Mouse (Mus musculus) heart, embryonic 12.5 days (tissue): ENCODE data around the gene Rraga. TPM values are rescaled to one million over a fixed set of nuclear protein-coding genes. Genes with fewer than 3 reads are reported as not detected.
"Not testable (repeated sequence)": the region's sequence is repeated elsewhere in the genome, so short reads cannot be mapped to it uniquely, and the experiment has no call there.

Experiments used
- ATAC-seq: fragments of 200-750 bp; cut with Nextera tagmentation; 2 replicates; pipeline ENCODE4 v1.8.0; 2017; ENCODE audit warnings: moderate TSS enrichment, moderate library complexity; ENCODE audit not compliant: insufficient number of reproducible peaks, low FRiP score
- H3K27ac ChIP-seq: fragments of 300-500 bp; sonication (generic); 2 replicates; pipeline ENCODE4 v1.5.1; 2016; ENCODE audit warnings: mild to moderate bottlenecking, moderate library complexity; ENCODE audit not compliant: poor library complexity, severe bottlenecking
- H3K27me3 ChIP-seq: fragments of 300-500 bp; sonication (generic); replicated peaks from 2 replicates; pipeline ENCODE4 v1.6.1; 2016; ENCODE audit warnings: mild to moderate bottlenecking, moderate library complexity
- H3K36me3 ChIP-seq: fragments of 300-500 bp; sonication (generic); 2 replicates; pipeline ENCODE4 v1.6.1; 2016; ENCODE audit warnings: mild to moderate bottlenecking, moderate library complexity
- H3K4me1 ChIP-seq: fragments of 300-500 bp; sonication (generic); replicated peaks from 2 replicates; pipeline ENCODE4 v1.6.1; 2016; ENCODE audit warnings: mild to moderate bottlenecking
- H3K4me2 ChIP-seq: fragments of 300-500 bp; sonication (generic); 2 replicates; pipeline ENCODE4 v1.6.1; 2016; ENCODE audit warnings: mild to moderate bottlenecking, moderate library complexity
- H3K4me3 ChIP-seq: fragments of 300-500 bp; sonication (generic); 2 replicates; pipeline ENCODE4 v1.5.1; 2016; ENCODE audit warnings: mild to moderate bottlenecking
- H3K9ac ChIP-seq: fragments of 300-500 bp; sonication (generic); 2 replicates; pipeline ENCODE4 v1.6.1; 2016; ENCODE audit warnings: mild to moderate bottlenecking, moderate library complexity
- H3K9me3 ChIP-seq: fragments of 300-500 bp; sonication (generic); replicated peaks from 2 replicates; pipeline ENCODE4 v1.6.1; 2016; ENCODE audit warnings: mild to moderate bottlenecking, moderate library complexity
- WGBS: fragments of 180-500 bp; shearing (Covaris S2); methylation state at CpG from one replicate; pipeline ENCODE4 v1.1.7; 2016; 5-methylcytosine and 5-hydroxymethylcytosine counted together
- polyA plus RNA-seq: library from polyadenylated mRNA; unstranded; fragments of >200 nt; fragmentation: Nextera tagmentation; extraction: Ambion mirVana; gene quantifications from 2 replicates; pipeline ENCODE4 v1.2.1, GENCODE M21; 2016

Gene Rraga
- polyA plus RNA-seq, 1 experiment from 2014 or later, result 56.6 TPM

- H3K9me3 ChIP-seq, result no peaks in the 10 kb centered on the region
- peaks cover 46% of the 10 kb centered on the region for H3K36me3 ChIP-seq
- no peak overlapping the region for H3K27ac ChIP-seq
- no peaks in the 10 kb centered on the region for H3K4me1 ChIP-seq
- no peak overlapping the region for H3K4me2 ChIP-seq
- WGBS, result 89% methylated on average over 2 of the region's 2 CpGs
- no peaks in the 10 kb centered on the region for H3K27me3 ChIP-seq
- H3K4me3 ChIP-seq, result no peak overlapping the region
- no peak overlapping the region for H3K9ac ChIP-seq
- ATAC-seq, result no peak
These were observed 15.8 kb downstream of the Rraga start for GRCm38 (mm10) chr4:86591304-86591703.

DNA sequence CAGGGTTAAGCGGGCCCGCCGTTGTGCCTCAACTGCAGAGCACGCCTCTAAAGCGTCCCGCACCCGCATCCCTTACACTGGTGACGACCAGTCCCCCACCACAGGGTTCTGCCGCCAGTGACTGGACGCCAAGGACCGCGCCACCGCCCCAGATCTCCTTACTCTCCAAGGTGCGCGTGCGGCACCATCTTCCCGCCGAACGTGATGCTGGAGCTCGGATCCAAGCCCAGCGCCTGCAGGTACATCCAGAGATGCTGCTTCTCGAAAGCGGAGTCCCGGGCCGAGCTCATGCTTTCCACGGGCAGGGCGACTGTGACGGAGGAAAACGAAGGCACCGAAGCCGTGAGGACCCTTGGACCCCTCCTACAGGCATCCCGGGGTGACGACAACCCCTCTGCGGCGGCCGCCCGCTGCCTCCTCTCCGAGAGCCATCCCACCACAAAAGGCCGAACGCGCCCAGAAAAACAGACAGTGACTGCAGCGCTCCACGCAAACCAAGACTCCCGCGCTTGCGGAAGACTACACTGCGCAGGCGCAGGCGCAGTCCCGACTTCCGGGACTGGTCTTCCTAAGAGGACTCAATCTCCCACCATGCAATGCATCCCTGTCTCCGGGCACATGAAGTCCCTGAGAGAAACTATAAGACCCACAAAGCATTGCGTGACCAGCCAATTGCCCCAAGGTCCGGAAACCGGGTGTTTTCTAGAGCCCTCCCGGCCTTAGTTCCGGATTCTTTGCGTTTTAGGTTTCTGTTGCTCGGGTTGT is 36.2 kb downstream of the Rraga start, which contains the start of gene Haus6:
Haus6 (minus strand) TSS at position 532 of the 765 bp plus-strand sequence.
- Histone ChIP-seq H3K27me3 (no peaks in the 10 kb centered on the region), H3K4me1 (peaks cover 7% of the 10 kb centered on the region), H3K27ac (peak within 1 kb of the TSS; percentile 39), H3K4me2 (peak within 1 kb of the TSS; percentile 78), H3K9me3 (no peaks in the 10 kb centered on the region), H3K4me3 (peak within 1 kb of the TSS; percentile 96), H3K9ac (peak within 1 kb of the TSS; percentile 79), H3K36me3 (peaks cover 4% of the 10 kb centered on the region)
- under 1% methylated on average over 59 of the region's 59 CpGs for WGBS
- ATAC-seq, result peak; percentile 100

GRCm38 (mm10) chr4:86612289-86612620 is 36.8 kb downstream of the Rraga start:
- WGBS, result 31% methylated on average over 8 of the region's 8 CpGs
- H3K36me3 ChIP-seq, result peaks cover under 1% of the 10 kb centered on the region
- no peaks in the 10 kb centered on the region for H3K9me3 ChIP-seq
- H3K4me1 ChIP-seq, result peaks cover 7% of the 10 kb centered on the region
- peak; percentile 20; the same call in 1 of the 2 replicates for ATAC-seq
- H3K4me2 ChIP-seq, result peak overlapping the region; percentile 78
- peak overlapping the region; percentile 39; the same call in 1 of the 2 replicates for H3K27ac ChIP-seq
- peak overlapping the region; percentile 96 for H3K4me3 ChIP-seq
- H3K27me3 ChIP-seq, result no peaks in the 10 kb centered on the region
- H3K9ac ChIP-seq, result peak overlapping the region; percentile 79

DNA sequence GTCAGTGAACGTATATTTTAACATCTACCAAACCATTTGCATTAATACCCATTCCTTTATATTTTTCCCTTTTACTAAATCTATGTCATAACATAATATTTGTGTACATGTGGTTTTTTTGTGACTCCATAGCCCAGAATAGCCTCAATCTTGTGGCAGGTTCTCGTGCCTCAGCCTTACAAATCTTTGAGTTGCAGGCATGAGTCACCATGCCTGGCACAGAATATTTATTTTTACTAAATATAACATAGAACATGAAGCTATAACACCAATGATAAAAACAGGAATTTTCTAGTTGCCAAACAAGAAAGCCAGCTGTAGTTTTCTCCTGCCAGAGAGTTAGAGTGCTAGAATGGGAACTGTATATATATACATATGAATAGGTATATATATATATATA is 45.0 kb downstream of the Rraga start:
- no peak overlapping the region for H3K9ac ChIP-seq
- H3K4me2 ChIP-seq, result no peak overlapping the region
- no peak for ATAC-seq
- H3K27ac ChIP-seq, result no peak overlapping the region
- H3K4me3 ChIP-seq, result no peak overlapping the region
- H3K4me1 ChIP-seq, result no peaks in the 10 kb centered on the region
- WGBS, result 67% methylated on average over 2 of the region's 2 CpGs
- H3K27me3 ChIP-seq, result no peaks in the 10 kb centered on the region
- H3K9me3 ChIP-seq, result no peaks in the 10 kb centered on the region
- no peaks in the 10 kb centered on the region for H3K36me3 ChIP-seq

DNA sequence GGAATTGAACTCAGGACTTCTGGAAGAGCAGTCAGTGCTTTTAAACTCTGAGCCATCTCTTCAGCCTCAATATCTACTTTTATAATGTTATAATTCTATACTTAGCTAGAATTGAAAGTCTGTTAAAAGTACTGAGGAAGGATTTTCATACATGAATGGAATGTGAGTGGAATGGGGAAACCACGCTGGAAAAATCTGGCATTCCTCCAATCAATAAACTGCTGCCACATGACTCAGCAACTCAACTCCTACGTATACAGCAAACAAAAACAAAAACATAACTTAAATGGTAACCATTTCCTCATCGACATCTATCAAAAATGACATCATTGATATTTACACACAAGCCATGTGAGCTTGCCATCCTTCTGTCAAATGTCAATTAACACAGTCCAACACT is 46.6 kb downstream of the Rraga start:
- H3K9ac ChIP-seq, result no peak overlapping the region
- no peak for ATAC-seq
- no peaks in the 10 kb centered on the region for H3K4me1 ChIP-seq
- H3K4me2 ChIP-seq, result no peak overlapping the region
- WGBS, result 66% methylated on average over 3 of the region's 3 CpGs
- no peaks in the 10 kb centered on the region for H3K9me3 ChIP-seq
- no peaks in the 10 kb centered on the region for H3K36me3 ChIP-seq
- no peak overlapping the region for H3K4me3 ChIP-seq
- H3K27me3 ChIP-seq, result no peaks in the 10 kb centered on the region
- H3K27ac ChIP-seq, result no peak overlapping the region

- H3K36me3 ChIP-seq, H3K9ac ChIP-seq, H3K27me3 ChIP-seq, H3K9me3 ChIP-seq, ATAC-seq, H3K27ac ChIP-seq, H3K4me3 ChIP-seq, H3K4me2 ChIP-seq, H3K4me1 ChIP-seq: not testable (repeated sequence)
- 74% methylated on average over 1 of the region's 1 CpGs for WGBS
These were observed 47.1 kb downstream of the Rraga start for GRCm38 (mm10) chr4:86622532-86622931.

DNA sequence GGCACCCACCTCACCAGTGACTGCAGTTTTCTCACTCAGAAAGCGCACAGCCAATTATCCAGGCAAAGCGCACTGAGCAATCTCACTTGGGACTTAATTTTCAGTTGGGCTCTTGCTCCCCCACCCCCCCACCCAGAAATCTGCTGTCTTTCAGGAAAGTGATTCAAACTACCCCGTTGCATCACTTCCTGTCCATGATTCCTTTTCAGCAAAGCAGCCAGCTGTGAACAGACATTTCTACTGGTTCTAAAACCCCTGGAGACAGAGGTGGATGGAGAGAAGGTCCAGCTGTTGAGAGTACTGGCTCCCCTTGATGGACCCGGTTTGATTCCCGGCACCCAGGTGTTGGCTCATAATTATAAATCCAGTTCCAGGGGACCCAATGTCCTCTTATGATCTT is 50.0 kb downstream of the Rraga start:
- WGBS, result 76% methylated on average over 5 of the region's 5 CpGs

DNA sequence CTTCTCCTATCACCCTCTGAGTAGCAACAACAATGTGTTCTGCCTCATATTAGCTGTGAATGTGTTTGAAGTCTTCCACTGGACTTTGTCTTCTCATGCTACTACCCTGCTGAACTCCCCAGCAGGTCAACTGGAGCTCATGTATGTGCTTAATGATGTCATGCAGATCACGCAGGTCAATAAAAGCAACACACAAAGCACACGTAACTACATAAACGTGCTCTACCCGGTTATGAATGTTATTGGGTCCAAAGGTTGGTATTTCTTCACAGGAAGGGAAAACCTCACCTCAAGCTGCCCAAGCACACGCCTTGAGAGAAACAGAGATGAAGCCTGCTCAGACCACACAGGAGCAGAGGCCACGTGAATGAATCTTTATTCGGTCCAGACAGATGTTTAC is 51.0 kb downstream of the Rraga start:
- 92% methylated on average over 7 of the region's 7 CpGs for WGBS
- H3K9ac ChIP-seq, H3K36me3 ChIP-seq, H3K4me3 ChIP-seq, H3K9me3 ChIP-seq, H3K4me1 ChIP-seq, H3K27ac ChIP-seq, ATAC-seq, H3K27me3 ChIP-seq, H3K4me2 ChIP-seq: not testable (repeated sequence)

More for the DNA sequence above, 50.0 kb downstream of the Rraga start:
- ATAC-seq, result no peak
- Histone ChIP-seq H3K27ac (no peak overlapping the region), H3K4me1 (no peaks in the 10 kb centered on the region), H3K9me3 (no peaks in the 10 kb centered on the region), H3K27me3 (no peaks in the 10 kb centered on the region), H3K4me3 (no peak overlapping the region), H3K36me3 (no peaks in the 10 kb centered on the region), H3K4me2 (no peak overlapping the region), H3K9ac (no peak overlapping the region)

Other genes with a start within 250 kb of the Rraga start
- not detected in 2 replicates for gene Saxo1, start 17.3 kb upstream of the Rraga start, polyA plus RNA-seq
- gene Haus6, start 36.4 kb downstream of the Rraga start, polyA plus RNA-seq, result 13.0 and 16.1 TPM in 2 replicates
- 54.1 and 59.3 TPM in 2 replicates for gene Plin2, start 94.4 kb downstream of the Rraga start, polyA plus RNA-seq
- gene Dennd4c, start 172.9 kb downstream of the Rraga start, polyA plus RNA-seq, result 7.7 and 8.8 TPM in 2 replicates